Mouse (Mus musculus) CH12.LX (cell line): Measurements from ENCODE around the gene Esr1. TPM values are rescaled to one million over a fixed set of nuclear protein-coding genes. Genes with fewer than 3 reads are reported as not detected.

Source experiments
- DNase-seq: peaks from one replicate; pipeline ENCODE4 v3.0.0-alpha.2; 2013; ENCODE audit errors: extremely low read depth
- H3K27ac ChIP-seq: 2 replicates; pipeline ENCODE4 v1.5.1; 2012; ENCODE audit warnings: low read depth, mild to moderate bottlenecking, control low read depth, moderate library complexity; ENCODE audit not compliant: insufficient read depth
- H3K27me3 ChIP-seq: replicated peaks from 2 replicates; pipeline ENCODE3; 2012; ENCODE audit warnings: inconsistent platforms
- H3K36me3 ChIP-seq, 2 experiments: replicated peaks in 1 of 2; 2 replicates each; pipeline versions ENCODE3 to v1.6.1; 2012; ENCODE audit warnings: inconsistent platforms in 1 of 2, low read length in 1 of 2, mild to moderate bottlenecking in 1 of 2, mixed read lengths in 1 of 2, moderate library complexity in 1 of 2; ENCODE audit not compliant: control insufficient read depth in 1 of 2, insufficient read depth in 1 of 2
- H3K4me1 ChIP-seq, 2 experiments: 2 replicates each; pipeline ENCODE4 v1.6.1; 2012; ENCODE audit warnings: inconsistent platforms in 1 of 2, moderate library complexity in 1 of 2; ENCODE audit not compliant: insufficient read depth in 2 of 2, control insufficient read depth in 1 of 2
- H3K4me2 ChIP-seq: 2 replicates; pipeline ENCODE4 v1.6.1; 2012; ENCODE audit warnings: low read depth, mild to moderate bottlenecking, control low read depth; ENCODE audit not compliant: poor library complexity, insufficient read depth, severe bottlenecking
- H3K4me3 ChIP-seq, 3 experiments: fragments of 150-350 bp in 1 of 3; sonication (generic) in 1 of 3; replicated peaks in 1 of 3; 2 replicates each; pipeline versions ENCODE3 to v1.5.1; 2011 to 2012; ENCODE audit warnings: low read depth in 2 of 3, low read length in 2 of 3, mild to moderate bottlenecking in 2 of 3, moderate library complexity in 2 of 3, control low read depth in 1 of 3, improper control_type of control experiment in 1 of 3, inconsistent platforms in 1 of 3, mixed read lengths in 1 of 3; ENCODE audit not compliant: poor library complexity in 1 of 3
- H3K79me2 ChIP-seq: replicated peaks from 2 replicates; pipeline ENCODE4 v1.6.1; 2012; ENCODE audit warnings: mild to moderate bottlenecking, moderate library complexity; ENCODE audit not compliant: control insufficient read depth, poor library complexity, insufficient read depth, severe bottlenecking; ENCODE audit errors: extremely low read depth
- H3K9ac ChIP-seq: 2 replicates; pipeline ENCODE4 v1.6.1; 2012; ENCODE audit warnings: low read depth, mild to moderate bottlenecking, control low read depth, moderate library complexity; ENCODE audit not compliant: insufficient read depth
- H3K9me3 ChIP-seq: replicated peaks from 2 replicates; pipeline ENCODE3; 2012; ENCODE audit warnings: low read length, inconsistent platforms, mixed read lengths
- BHLHE40 ChIP-seq: IDR thresholded peaks from 2 replicates; pipeline ENCODE4 v1.6.1; 2011; ENCODE audit warnings: mild to moderate bottlenecking, low read depth, low read length, improper control_type of control experiment
- E2F4 ChIP-seq: IDR thresholded peaks from 2 replicates; pipeline ENCODE4 v1.6.1; 2011; ENCODE audit warnings: low read depth, low read length, improper control_type of control experiment; ENCODE audit not compliant: insufficient replicate concordance
- EP300 ChIP-seq: IDR thresholded peaks from 2 replicates; pipeline ENCODE4 v1.6.1; 2011; ENCODE audit warnings: low read length, improper control_type of control experiment
- ETS1 ChIP-seq: conservative IDR thresholded peaks from 2 replicates; pipeline ENCODE4 v1.6.1; 2012; ENCODE audit warnings: low read depth, mild to moderate bottlenecking, inconsistent platforms, low read length, improper control_type of control experiment, moderate library complexity
- HCFC1 ChIP-seq: IDR thresholded peaks from 2 replicates; pipeline ENCODE4 v1.6.1; 2012; ENCODE audit warnings: low read depth, mild to moderate bottlenecking, inconsistent platforms, low read length, improper control_type of control experiment
- IRF4 ChIP-seq: IDR thresholded peaks from 2 replicates; pipeline ENCODE4 v1.6.1; 2014; ENCODE audit warnings: low read depth, mild to moderate bottlenecking, inconsistent platforms, low read length, improper control_type of control experiment
- MAFK ChIP-seq: IDR thresholded peaks from 2 replicates; pipeline ENCODE4 v1.6.1; 2011; ENCODE audit warnings: low read length, improper control_type of control experiment; ENCODE audit not compliant: insufficient replicate concordance
- MAX ChIP-seq: IDR thresholded peaks from 2 replicates; pipeline ENCODE4 v1.6.1; 2011; ENCODE audit warnings: low read length, improper control_type of control experiment
- MAZ ChIP-seq: IDR thresholded peaks from 2 replicates; pipeline ENCODE4 v1.6.1; 2012; ENCODE audit warnings: low read depth, mild to moderate bottlenecking, inconsistent platforms, low read length, improper control_type of control experiment, moderate library complexity
- MXI1 ChIP-seq: IDR thresholded peaks from 2 replicates; pipeline ENCODE4 v1.6.1; 2011; ENCODE audit warnings: mild to moderate bottlenecking, low read depth, low read length, improper control_type of control experiment
- MYC ChIP-seq: IDR thresholded peaks from 2 replicates; pipeline ENCODE4 v1.6.1; 2011; ENCODE audit warnings: low read depth, mild to moderate bottlenecking, improper control_type of control experiment, low read length
- NELFE ChIP-seq: IDR thresholded peaks from 2 replicates; pipeline ENCODE4 v1.6.1; 2011; ENCODE audit warnings: low read depth, low read length, improper control_type of control experiment
- NRF1 ChIP-seq: IDR thresholded peaks from 2 replicates; pipeline ENCODE4 v1.6.1; 2014; ENCODE audit warnings: low read depth, mild to moderate bottlenecking, inconsistent platforms, low read length, improper control_type of control experiment, moderate library complexity
- POLR2A ChIP-seq: IDR thresholded peaks from 2 replicates; pipeline ENCODE4 v1.6.1; 2011; ENCODE audit warnings: low read depth, mild to moderate bottlenecking, improper control_type of control experiment, low read length
- POLR2AphosphoS2 ChIP-seq: IDR thresholded peaks from 2 replicates; pipeline ENCODE4 v1.6.1; 2011; ENCODE audit warnings: low read depth, low read length, improper control_type of control experiment
- ZC3H11A ChIP-seq: IDR thresholded peaks from 2 replicates; pipeline ENCODE4 v1.6.1; 2012; ENCODE audit warnings: low read depth, mild to moderate bottlenecking, inconsistent platforms, low read length, improper control_type of control experiment
- ZKSCAN1 ChIP-seq: IDR thresholded peaks from 2 replicates; pipeline ENCODE4 v1.6.1; 2012; ENCODE audit warnings: low read depth, inconsistent platforms, low read length, improper control_type of control experiment, borderline replicate concordance
- dilution Hi-C: fragments of 300-500 bp; cut with MboI; formaldehyde crosslinking; loops from 2 replicates; pipeline ENCODE4 v1.14.3; 2020; ENCODE audit warnings: low sequenced_read_pairs; ENCODE audit not compliant: extremely low pct_unique_long_range_greater_than_20kb, extremely low pct_ligation_motif_present
- in situ Hi-C: fragments of 300-500 bp; cut with MboI; formaldehyde crosslinking; loops from 3 replicates; pipeline ENCODE4 v1.14.3; 2019; ENCODE audit warnings: low sequenced_read_pairs, low pct_ligation_motif_present, low pct_unique_long_range_greater_than_20kb, mixed read lengths
- polyA plus RNA-seq: library from polyadenylated mRNA; unstranded; fragments of >175 nt; gene quantifications from 2 replicates; pipeline ENCODE4 v1.2.1, GENCODE M21; 2012; ENCODE audit warnings: low read depth; ENCODE audit not compliant: insufficient read length
- total RNA-seq, 2 experiments: library from RNA; depleted of rRNA; stranded (reverse); fragments of 300-350 nt in 1 of 2; fragments of >200 nt in 1 of 2; gene quantifications; 2 replicates each; pipeline ENCODE4 v1.2.3; 2012 to 2014

Gene Esr1
- total and polyA plus RNA-seq, 3 experiments, result 0.63 to 1.0 (median 0.64) TPM

GRCm38 (mm10) chr10:5012004-5012403, 400.6 kb downstream of the Esr1 start:
- no peak overlapping the region for H3K4me2 ChIP-seq
- no peaks in the 10 kb centered on the region for H3K27me3 ChIP-seq
- H3K4me3 ChIP-seq, result no peak overlapping the region
- no peaks in the 10 kb centered on the region for H3K9me3 ChIP-seq
- dilution Hi-C loops (no loop called here), in situ Hi-C loops (no loop called here)
- no peak for TF ChIP-seq MAX
- H3K4me1 ChIP-seq, result peaks cover 0 to 12% of the 10 kb centered on the region in 2 experiments; a peak in 2 of 4 replicates
- no peak for DNase-seq
- no peaks in the 10 kb centered on the region for H3K36me3 ChIP-seq
- no peak overlapping the region for H3K27ac ChIP-seq
- H3K9ac ChIP-seq, result no peak overlapping the region
- H3K79me2 ChIP-seq, result no peaks in the 10 kb centered on the region

GRCm38 (mm10) chr10:5014976-5015375, 403.6 kb downstream of the Esr1 start:
- no peaks in the 10 kb centered on the region for H3K9me3 ChIP-seq
- dilution Hi-C loops (no loop called here), in situ Hi-C loops (no loop called here)
- H3K4me2 ChIP-seq, result no peak overlapping the region
- H3K27me3 ChIP-seq, result no peaks in the 10 kb centered on the region
- no peak for DNase-seq
- no peak overlapping the region for H3K4me3 ChIP-seq
- TF ChIP-seq E2F4 (no peak), MAZ (no peak)
- H3K36me3 ChIP-seq, result no peaks in the 10 kb centered on the region
- H3K9ac ChIP-seq, result no peak overlapping the region
- no peak overlapping the region for H3K27ac ChIP-seq
- no peaks in the 10 kb centered on the region for H3K4me1 ChIP-seq
- H3K79me2 ChIP-seq, result no peaks in the 10 kb centered on the region

GRCm38 (mm10) chr10:5017148-5017547, 405.8 kb downstream of the Esr1 start:
- Histone ChIP-seq H3K27me3 (no peaks in the 10 kb centered on the region), H3K9ac (no peak overlapping the region), H3K9me3 (no peaks in the 10 kb centered on the region), H3K4me1 (no peaks in the 10 kb centered on the region), H3K36me3 (peaks cover 0 to 3% of the 10 kb centered on the region in 2 experiments), H3K79me2 (no peaks in the 10 kb centered on the region), H3K4me2 (no peak overlapping the region), H3K27ac (no peak overlapping the region), H3K4me3 (no peak overlapping the region)
- no peak for DNase-seq
- no peak for TF ChIP-seq ZKSCAN1
- no peak for TF ChIP-seq NELFE
- TF ChIP-seq HCFC1, result no peak
- TF ChIP-seq IRF4, result no peak
- no peak for TF ChIP-seq POLR2A
- TF ChIP-seq POLR2AphosphoS2, result no peak
- TF ChIP-seq EP300, result no peak
- no peak for TF ChIP-seq NRF1
- TF ChIP-seq MYC, result no peak
- no peak for TF ChIP-seq MAFK
- TF ChIP-seq ZC3H11A, result no peak
- TF ChIP-seq MAZ, result no peak
- no peak for TF ChIP-seq BHLHE40
- TF ChIP-seq MXI1, result no peak
- no peak for TF ChIP-seq ETS1
- dilution Hi-C loops, result no loop called here
- in situ Hi-C loops, result no loop called here
